Mouse (Mus musculus): ENCODE results near the gene Gm9803.
"Not testable (repeated sequence)": the region's sequence is repeated elsewhere in the genome, so short reads cannot be mapped to it uniquely, and the experiment has no call there.

The Gm9803 gene

DNA sequence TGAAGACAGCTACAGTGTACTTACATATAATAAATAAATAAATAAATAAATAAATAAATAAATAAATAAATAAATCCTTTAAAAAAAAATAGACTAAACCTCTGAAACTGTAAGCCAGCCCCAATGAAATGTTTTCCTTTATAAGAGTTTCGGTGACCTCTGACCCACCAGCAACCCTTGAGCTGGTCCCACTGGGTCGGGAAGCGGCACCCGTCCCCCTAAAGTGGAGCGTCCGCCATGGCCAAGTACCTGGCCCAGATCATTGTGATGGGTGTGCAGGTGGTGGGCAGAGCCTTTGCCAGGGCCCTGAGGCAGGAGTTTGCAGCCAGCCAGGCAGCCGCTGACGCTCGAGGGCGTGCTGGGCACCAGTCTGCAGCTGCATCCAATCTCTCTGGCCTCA lies at the start of gene Gm9803:
Gene Gm9803 (plus strand): TSS at position 154 of the 400 bp plus-strand sequence.
- not testable (repeated sequence) for DNase-seq (ENCODE audit: low spot score)

GRCm38 (mm10) chr10:43475376-43475775 lies 48.5 kb upstream of the Gm9803 start:
- DNase-seq (ENCODE audit: low spot score), result peak; percentile 37

GRCm38 (mm10) chr10:43477459-43477858 lies 46.4 kb upstream of the Gm9803 start:
- DNase-seq (ENCODE audit: low spot score), result no peak

DNA sequence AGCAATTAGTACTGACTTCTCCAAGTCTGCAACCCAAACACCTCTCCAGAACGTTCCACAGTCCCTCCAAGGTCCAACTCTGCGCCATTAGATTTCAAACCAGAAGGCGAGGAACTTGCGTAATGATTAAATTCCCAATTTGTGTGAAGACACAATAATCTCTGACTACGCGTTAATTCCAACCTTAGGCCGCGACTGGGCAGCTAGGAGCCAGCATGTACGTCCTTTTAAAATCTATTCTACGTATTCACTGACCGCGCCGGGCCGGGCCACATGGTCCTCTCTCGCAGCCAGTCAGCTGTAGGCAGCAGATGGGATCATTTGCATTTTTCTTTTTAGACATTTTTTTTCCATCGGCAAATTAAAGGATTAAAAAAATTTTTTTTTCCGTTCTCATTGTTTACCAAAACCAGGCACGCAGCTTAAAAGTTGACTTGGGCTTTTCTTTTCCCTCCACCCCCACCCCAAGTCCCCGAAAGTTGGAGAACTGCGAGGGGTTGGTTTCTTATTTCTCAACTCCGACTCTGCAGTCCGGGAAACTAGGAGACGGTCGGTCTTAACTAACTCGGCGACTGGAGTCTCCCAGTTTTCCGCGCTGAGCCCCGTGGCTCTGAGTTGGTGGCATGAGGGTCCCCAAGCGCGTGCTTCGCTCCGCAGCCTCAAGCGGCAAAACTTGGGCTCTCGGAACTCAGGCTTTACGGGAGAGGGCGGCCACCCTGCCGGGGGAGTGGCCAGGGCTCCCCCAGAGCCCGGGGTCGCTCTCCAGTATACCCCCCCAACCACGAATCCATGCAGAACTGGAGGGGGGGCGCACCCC lies 45.8 kb upstream of the Gm9803 start:
- DNase-seq (ENCODE audit: low spot score), result peak; percentile 78

- peak; percentile 82 for DNase-seq (ENCODE audit: low spot score)
Observed at GRCm38 (mm10) chr10:43478751-43479435, 45.0 kb upstream of the Gm9803 start, which contains the start of gene Bend3. TSS of gene Bend3 (plus strand) at chr10:43478831.

DNA sequence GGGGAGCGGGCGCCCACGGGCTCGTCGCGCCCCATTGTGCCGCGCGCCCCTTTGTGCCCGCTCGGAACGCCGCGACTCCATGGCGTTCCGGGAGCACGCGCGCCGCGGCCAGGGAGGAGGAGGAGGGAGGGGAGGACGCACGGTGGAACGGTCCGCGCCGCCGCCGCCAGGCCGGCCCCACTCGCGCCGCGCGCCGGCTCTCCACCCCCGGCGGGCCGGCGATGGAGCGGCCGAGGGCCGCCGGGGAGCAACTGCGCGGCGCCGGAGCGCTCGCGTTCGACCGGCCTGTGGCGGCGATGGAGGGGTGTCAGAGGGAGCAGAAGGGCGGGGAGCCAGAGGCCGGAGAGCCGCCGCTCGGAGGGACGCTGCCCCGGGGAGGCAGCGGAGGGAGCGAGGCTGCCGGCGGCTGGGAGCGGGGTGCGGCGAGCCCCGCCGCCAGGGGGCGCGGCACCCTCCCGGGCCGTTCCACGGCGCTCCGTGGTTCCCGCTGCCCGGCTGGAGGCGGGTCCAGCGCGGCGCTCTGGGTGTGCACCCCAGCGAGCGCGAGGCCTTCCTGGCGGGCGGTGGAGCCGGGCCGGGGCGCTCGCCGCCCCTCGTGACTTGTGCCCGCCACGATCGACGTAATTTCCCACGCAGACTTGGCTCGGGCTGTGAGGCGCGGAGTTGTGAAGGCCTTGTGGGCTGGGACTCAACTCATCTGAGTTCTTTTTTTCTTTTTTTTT lies 44.3 kb upstream of the Gm9803 start:
- DNase-seq (ENCODE audit: low spot score), result peak; percentile 93

- DNase-seq (ENCODE audit: low spot score), result no peak
Observed at GRCm38 (mm10) chr10:43480227-43480849, 43.5 kb upstream of the Gm9803 start.

DNA sequence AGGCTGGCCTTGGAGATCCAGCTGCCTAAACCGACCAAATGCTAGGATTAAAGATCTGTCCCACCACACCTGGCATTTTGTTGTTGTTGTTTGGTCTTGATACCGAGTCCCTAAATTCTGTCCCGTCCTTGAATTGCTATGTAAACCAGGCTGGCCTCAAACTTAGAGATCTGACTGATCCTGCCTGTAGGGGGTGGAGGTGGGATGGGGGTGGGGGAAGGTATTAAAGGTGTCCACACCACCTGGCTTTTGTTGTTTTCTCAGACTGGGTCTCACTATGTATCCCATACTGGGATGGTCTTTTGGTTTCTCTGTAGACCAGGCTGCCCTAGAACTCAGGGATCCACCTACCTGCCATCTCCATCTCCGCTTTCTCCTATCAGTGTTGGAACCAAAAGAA lies 42.7 kb upstream of the Gm9803 start:
- DNase-seq (ENCODE audit: low spot score), result no peak

GRCm38 (mm10) chr10:43482021-43482420 lies 41.9 kb upstream of the Gm9803 start:
- DNase-seq (ENCODE audit: low spot score), result no peak

DNA sequence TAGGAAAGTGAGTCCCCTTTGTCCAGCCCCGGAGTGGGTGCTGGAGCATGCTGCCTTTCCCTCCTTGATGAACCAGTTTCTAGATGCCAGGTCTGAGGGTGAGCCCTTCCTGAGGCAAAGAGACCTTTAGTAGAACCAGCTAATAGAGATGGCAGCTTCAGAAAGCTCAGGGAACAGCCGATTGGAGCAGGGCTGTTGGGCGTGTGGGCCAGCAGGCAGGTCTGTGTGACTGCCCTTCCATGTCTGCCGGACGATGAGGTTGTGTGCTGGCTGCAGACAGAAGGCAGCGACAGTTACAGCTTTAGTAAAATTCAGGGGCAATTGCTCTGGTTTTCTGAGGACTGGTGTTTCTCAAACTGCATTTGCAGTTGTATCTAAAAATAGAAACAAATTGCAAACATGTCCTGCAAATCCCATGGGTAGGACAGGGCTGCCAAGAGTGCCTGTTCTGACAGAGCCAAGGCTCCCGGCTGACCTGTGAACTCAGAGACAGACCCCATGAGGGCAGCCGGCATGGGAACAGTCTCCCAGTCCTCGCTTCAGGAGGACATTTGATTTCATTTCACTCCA lies 40.4 kb upstream of the Gm9803 start:
- peak; percentile 90 for DNase-seq (ENCODE audit: low spot score)

DNA sequence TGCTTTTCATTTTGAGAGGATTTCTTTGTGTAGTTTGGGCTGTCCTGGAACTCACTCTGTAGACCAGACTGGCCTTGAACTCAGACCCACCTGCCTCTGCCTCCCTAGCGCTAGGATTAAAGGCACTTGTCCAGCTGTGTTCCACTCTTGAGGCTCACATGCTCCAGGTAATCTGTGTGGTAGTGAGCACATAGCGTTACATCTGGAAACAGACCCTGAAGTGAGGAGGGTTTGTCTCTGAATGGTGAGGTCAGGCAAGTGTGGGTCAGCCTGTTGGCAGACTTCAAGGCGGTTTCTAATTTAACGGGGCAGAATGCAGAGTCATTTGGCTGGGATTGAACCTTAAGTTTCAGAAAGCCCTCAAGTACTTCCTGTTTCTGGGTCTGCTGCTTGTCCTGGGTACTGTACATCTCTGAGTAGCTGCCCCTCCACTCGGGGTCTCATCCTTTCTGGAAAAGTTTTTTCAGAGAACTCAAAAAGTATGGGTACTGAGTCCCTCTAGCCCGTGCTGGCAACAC lies 38.1 kb upstream of the Gm9803 start:
- no peak for DNase-seq (ENCODE audit: low spot score)

DNA sequence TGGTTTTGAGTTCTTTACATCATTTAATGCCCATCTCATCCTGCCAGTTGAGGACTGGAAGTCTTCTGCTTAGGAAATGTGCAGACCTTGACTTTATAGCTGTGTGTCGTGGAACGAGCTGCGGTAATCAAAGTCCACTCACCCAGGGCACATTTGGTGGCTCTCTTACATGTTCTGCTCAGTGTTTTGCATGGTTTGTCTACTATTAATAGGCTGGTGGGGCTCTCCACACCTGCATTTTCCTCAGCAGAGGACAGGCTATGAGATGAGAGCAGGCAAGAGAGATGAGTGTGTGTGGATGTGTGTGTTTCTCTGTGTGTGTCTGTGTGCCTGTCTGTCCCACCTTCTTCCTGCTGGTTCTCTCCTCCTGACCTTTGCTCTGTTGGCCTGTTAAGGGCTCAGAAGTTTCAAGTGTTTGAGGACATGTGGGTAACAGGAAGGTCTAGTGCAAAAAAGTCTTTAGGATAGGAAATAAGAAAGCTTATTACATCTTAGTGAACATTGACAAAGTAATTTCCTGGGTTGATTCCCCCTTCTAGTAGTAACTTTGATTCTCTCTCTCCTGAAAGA lies 36.4 kb upstream of the Gm9803 start:
- DNase-seq (ENCODE audit: low spot score), result no peak

DNA sequence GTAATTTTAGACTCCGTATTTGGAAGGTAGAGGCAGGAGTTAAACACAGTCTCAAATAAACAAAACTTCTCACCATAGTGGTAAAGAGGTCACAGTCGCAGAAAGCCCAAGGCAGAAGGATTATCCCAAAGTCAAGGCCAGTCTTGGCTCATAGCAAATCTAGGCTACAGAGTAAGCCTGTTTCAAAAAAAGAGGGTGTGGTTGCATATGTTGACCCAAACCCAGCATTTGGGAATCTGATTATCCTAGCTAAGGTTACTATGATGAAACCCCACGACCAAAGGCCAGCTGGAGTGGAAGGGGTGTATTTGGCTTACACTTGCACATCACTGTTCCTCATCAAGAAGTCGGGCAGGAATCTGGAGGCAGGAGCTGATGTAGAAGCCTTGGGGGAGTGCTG lies 35.6 kb upstream of the Gm9803 start:
- DNase-seq (ENCODE audit: low spot score), result no peak

DNA sequence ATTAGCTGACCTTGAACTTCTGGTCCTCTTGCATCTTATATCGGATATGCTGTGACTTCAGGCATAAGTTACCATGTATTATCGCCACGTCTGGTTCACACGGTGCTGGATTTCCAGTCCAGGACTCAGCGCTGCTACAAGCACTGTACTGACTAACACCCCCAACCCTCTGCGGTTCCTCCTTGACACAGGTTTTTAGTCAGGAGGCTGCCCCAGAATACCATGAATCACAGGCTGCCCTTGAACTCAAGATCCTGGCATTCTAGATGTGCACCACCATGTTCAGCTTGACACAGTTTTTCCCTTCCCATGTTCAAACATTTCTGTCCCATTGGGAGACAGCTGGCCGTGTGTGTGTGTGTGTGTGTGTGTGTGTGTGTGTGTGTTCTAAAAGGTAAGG lies 34.7 kb upstream of the Gm9803 start:
- DNase-seq (ENCODE audit: low spot score), result no peak

GRCm38 (mm10) chr10:43489550-43489949 lies 34.3 kb upstream of the Gm9803 start:
- DNase-seq (ENCODE audit: low spot score), result no peak

- no peak for DNase-seq (ENCODE audit: low spot score)
Observed at GRCm38 (mm10) chr10:43490034-43490433, 33.9 kb upstream of the Gm9803 start.

GRCm38 (mm10) chr10:43490846-43491245 lies 33.0 kb upstream of the Gm9803 start:
- no peak for DNase-seq (ENCODE audit: low spot score)

DNA sequence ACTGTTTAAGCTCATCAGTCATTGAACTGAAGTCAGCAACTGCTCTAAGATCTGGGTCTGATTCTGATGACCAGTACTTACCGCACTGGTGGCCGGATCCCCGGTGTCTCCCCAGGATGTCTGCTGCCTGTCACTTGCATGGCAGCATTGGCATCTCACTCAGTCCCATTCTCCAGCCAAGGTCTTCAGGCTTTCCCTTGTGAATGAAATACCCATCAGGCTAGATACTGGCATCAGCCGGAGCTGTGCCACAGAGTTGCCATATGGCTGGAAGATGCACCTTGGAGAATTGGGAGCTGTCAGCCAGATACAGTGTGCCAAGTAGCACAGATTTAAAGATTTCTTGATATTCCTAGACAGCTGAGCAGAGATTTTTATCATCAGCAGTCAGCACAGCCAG lies 21.3 kb upstream of the Gm9803 start:
- DNase-seq (ENCODE audit: low spot score), result no peak

GRCm38 (mm10) chr10:43504291-43504690 lies 19.6 kb upstream of the Gm9803 start:
- no peak for DNase-seq (ENCODE audit: low spot score)

DNA sequence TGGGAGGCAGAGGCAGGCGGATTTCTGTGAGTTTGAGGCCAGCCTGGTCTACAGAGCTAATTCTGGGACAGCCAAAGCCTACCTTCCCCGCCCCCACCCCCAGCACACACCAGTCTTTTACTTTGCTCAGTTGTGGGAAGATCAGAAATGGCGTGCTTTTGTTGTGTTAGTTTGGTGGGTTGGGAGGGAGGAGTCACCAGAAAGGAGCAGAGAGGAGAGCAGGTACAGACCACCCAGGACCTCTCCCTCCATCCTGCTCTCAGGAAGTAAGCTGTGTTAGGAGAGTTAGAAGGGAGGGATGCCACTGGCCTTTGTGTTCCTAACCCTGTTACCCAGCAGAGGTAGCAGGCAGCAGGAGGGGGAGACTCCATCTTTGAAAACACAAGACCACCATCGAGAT lies 16.8 kb upstream of the Gm9803 start:
- no peak for DNase-seq (ENCODE audit: low spot score)

- no peak for DNase-seq (ENCODE audit: low spot score)
Observed at GRCm38 (mm10) chr10:43509228-43509627, 14.7 kb upstream of the Gm9803 start.

All from MN1 (cell line).